Mouse (Mus musculus) adrenal gland, postnatal 14 days (tissue): ENCODE measurements around the gene Qpct. TPM values are rescaled to one million over a fixed set of nuclear protein-coding genes. Genes with fewer than 3 reads are reported as not detected.
A peak's percentile ranks its signal among the peaks of the same experiment; 100 is the strongest.

Experiments
- DNase-seq: peaks from one replicate; pipeline ENCODE4 v3.0.0; 2021; ENCODE audit warnings: mixed read lengths
- long read RNA-seq, 2 experiments: library from polyadenylated mRNA; stranded (forward); transcript quantifications; one replicate each; pipeline ENCODE4 v2.0.0; 2021
- total RNA-seq: library from RNA; stranded (reverse); gene quantifications from 2 replicates; pipeline ENCODE4 v1.2.3, GENCODE M21; 2021

Gene Qpct
- 9.2 and 13.0 TPM in 2 replicates for total RNA-seq
- long read RNA-seq, experiment 1, transcript Qpct-201 (7 exons, 2,059 nt) = major isoform, 13 of 13 reads
- long read RNA-seq, experiment 1, partial matches to known transcripts = 0 of 13 reads
- long read RNA-seq, experiment 1, other reads (novel, unspliced or antisense) = 0 of 13 reads
- long read RNA-seq, experiment 2, transcript Qpct-201 (7 exons, 2,059 nt) = major isoform, 15 of 16 reads
- long read RNA-seq, experiment 2, partial matches to known transcripts = 0 of 16 reads
- long read RNA-seq, experiment 2, other reads (novel, unspliced or antisense) = 0 of 16 reads

- no peak for DNase-seq
Measured at GRCm38 (mm10) chr17:79051606-79052005, at the start of gene Qpct. Qpct (plus strand) TSS chr17:79051906.

GRCm38 (mm10) chr17:79013625-79014024 is 38.1 kb upstream of the Qpct start:
- no peak for DNase-seq

- DNase-seq = no peak
Measured at GRCm38 (mm10) chr17:79014911-79015685, 36.6 kb upstream of the Qpct start.

GRCm38 (mm10) chr17:79015831-79016230 is 35.9 kb upstream of the Qpct start:
- no peak for DNase-seq

GRCm38 (mm10) chr17:79018422-79018821 is 33.3 kb upstream of the Qpct start:
- DNase-seq = no peak

GRCm38 (mm10) chr17:79019726-79020207 is 31.9 kb upstream of the Qpct start:
- peak; percentile 47 for DNase-seq

GRCm38 (mm10) chr17:79020208-79020983 is 31.3 kb upstream of the Qpct start, which contains the start of gene Prkd3:
Prkd3 (minus strand) TSS chr17:79020816.
- peak; percentile 78 for DNase-seq

GRCm38 (mm10) chr17:79020984-79021335 is 30.7 kb upstream of the Qpct start:
- no peak for DNase-seq

GRCm38 (mm10) chr17:79022746-79023145 is 29.0 kb upstream of the Qpct start:
- no peak for DNase-seq

- no peak for DNase-seq
Measured at GRCm38 (mm10) chr17:79024544-79024943, 27.2 kb upstream of the Qpct start.

- no peak for DNase-seq
Measured at GRCm38 (mm10) chr17:79029226-79029625, 22.5 kb upstream of the Qpct start.

- no peak for DNase-seq
Measured at GRCm38 (mm10) chr17:79031569-79031968, 20.1 kb upstream of the Qpct start.

GRCm38 (mm10) chr17:79032782-79033181 is 18.9 kb upstream of the Qpct start:
- DNase-seq = no peak

GRCm38 (mm10) chr17:79039660-79040059 is 12.0 kb upstream of the Qpct start:
- no peak for DNase-seq

- no peak for DNase-seq
Measured at GRCm38 (mm10) chr17:79043705-79044104, 8.0 kb upstream of the Qpct start.

- peak; percentile 83 for DNase-seq
Measured at GRCm38 (mm10) chr17:79052088-79052812, 544 bp downstream of the Qpct start.

GRCm38 (mm10) chr17:79058271-79058670 is 6.6 kb downstream of the Qpct start:
- DNase-seq = no peak

GRCm38 (mm10) chr17:79060221-79060620 is 8.5 kb downstream of the Qpct start:
- no peak for DNase-seq

- no peak for DNase-seq
Measured at GRCm38 (mm10) chr17:79064250-79064649, 12.5 kb downstream of the Qpct start.

GRCm38 (mm10) chr17:79068581-79068980 is 16.9 kb downstream of the Qpct start:
- DNase-seq = no peak

GRCm38 (mm10) chr17:79069019-79069418 is 17.3 kb downstream of the Qpct start:
- DNase-seq = peak; percentile 13
